Mouse (Mus musculus) hindbrain, embryonic 13.5 days (tissue): ENCODE data around the gene Maml2. TPM values are rescaled to one million over a fixed set of nuclear protein-coding genes. Genes with fewer than 3 reads are reported as not detected.
A peak's percentile ranks its signal among the peaks of the same experiment; 100 is the strongest.

ENCODE experiments used
- ATAC-seq: fragments of 200-750 bp; cut with Nextera tagmentation; 2 replicates; pipeline ENCODE4 v1.8.0; 2017; ENCODE audit warnings: moderate TSS enrichment; ENCODE audit not compliant: low FRiP score
- H3K27ac ChIP-seq: fragments of 300-500 bp; sonication (generic); 2 replicates; pipeline ENCODE4 v1.5.1; 2015; ENCODE audit warnings: inconsistent platforms, mild to moderate bottlenecking, moderate library complexity
- H3K27me3 ChIP-seq: fragments of 300-500 bp; sonication (generic); 2 replicates; pipeline ENCODE4 v1.6.1; 2015; ENCODE audit warnings: mild to moderate bottlenecking, inconsistent platforms
- H3K36me3 ChIP-seq: fragments of 300-500 bp; sonication (generic); 2 replicates; pipeline ENCODE4 v1.6.1; 2015; ENCODE audit warnings: mild to moderate bottlenecking, inconsistent platforms
- H3K4me1 ChIP-seq: fragments of 300-500 bp; sonication (generic); replicated peaks from 2 replicates; pipeline ENCODE4 v1.6.1; 2015; ENCODE audit warnings: inconsistent platforms
- H3K4me2 ChIP-seq: fragments of 300-500 bp; sonication (generic); 2 replicates; pipeline ENCODE4 v1.6.1; 2015; ENCODE audit warnings: inconsistent platforms, mild to moderate bottlenecking, moderate library complexity
- H3K4me3 ChIP-seq: fragments of 300-500 bp; sonication (generic); 2 replicates; pipeline ENCODE4 v1.5.1; 2015; ENCODE audit warnings: mild to moderate bottlenecking, inconsistent platforms
- H3K9ac ChIP-seq: fragments of 300-500 bp; sonication (generic); 2 replicates; pipeline ENCODE4 v1.6.1; 2015; ENCODE audit warnings: mild to moderate bottlenecking, inconsistent platforms
- H3K9me3 ChIP-seq: fragments of 300-500 bp; sonication (generic); 2 replicates; pipeline ENCODE4 v1.6.1; 2016; ENCODE audit warnings: inconsistent platforms
- WGBS: fragments of 180-500 bp; shearing (Covaris S2); methylation state at CpG from one replicate; pipeline ENCODE4 v1.1.7; 2015; 5-methylcytosine and 5-hydroxymethylcytosine counted together
- polyA plus RNA-seq: library from polyadenylated mRNA; unstranded; fragments of >200 nt; fragmentation: Nextera tagmentation; extraction: Ambion mirVana; gene quantifications from 2 replicates; pipeline ENCODE4 v1.2.1, GENCODE M21; 2015

The Maml2 gene
- polyA plus RNA-seq, 1 experiment from 2014 or later, result 11.4 TPM

DNA sequence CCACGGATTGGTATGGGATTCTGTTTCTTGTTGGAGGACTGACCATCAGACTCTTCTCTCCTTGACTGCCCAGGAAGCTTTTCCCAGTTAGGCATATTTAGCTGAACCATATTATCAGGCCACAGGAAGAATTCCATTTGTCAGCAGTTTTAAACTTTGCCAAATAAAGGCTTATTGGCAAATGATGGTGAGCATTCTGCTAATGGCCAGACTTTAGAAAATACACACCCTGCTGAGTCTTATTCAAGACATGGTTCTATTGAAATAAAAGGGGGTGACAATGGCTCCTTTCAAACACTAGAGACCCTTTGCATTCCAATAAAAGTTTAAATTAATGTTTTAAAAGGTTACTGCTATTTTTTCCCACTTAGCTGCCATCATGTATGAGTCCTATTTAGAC, 279.4 kb downstream of the Maml2 start:
- Histone ChIP-seq H3K4me2 (no peak overlapping the region), H3K9me3 (no peaks in the 10 kb centered on the region), H3K9ac (no peak overlapping the region), H3K27ac (no peak overlapping the region), H3K36me3 (no peaks in the 10 kb centered on the region), H3K4me3 (no peak overlapping the region), H3K27me3 (no peaks in the 10 kb centered on the region), H3K4me1 (peaks cover 10% of the 10 kb centered on the region; the same call in 1 of the 2 replicates)
- ATAC-seq, result no peak
- WGBS, result 72% methylated on average over 1 of the region's 1 CpGs

DNA sequence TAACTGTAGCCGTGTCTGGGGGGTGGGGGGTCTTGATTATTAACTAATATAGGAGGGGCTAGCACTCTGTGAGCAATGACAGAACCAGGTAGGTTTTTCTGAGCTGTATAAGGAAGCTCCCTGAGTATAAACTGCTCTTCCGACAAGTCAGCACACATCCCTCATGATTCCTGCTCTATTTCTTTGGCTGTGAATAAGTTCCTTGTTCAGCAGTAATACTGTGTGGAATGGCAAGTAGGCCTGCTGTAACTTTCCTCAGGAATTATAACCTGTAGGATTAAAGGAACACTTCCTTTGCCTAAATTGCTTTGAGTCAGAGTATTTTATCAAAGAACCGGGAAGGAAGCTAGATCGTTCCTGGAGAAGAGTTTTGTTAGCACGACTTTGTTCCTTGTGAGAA, 283.4 kb downstream of the Maml2 start:
- Histone ChIP-seq H3K4me1 (peaks cover 17% of the 10 kb centered on the region; the same call in 1 of the 2 replicates), H3K27ac (no peak overlapping the region), H3K4me3 (no peak overlapping the region), H3K4me2 (no peak overlapping the region), H3K9me3 (no peaks in the 10 kb centered on the region), H3K27me3 (no peaks in the 10 kb centered on the region), H3K36me3 (no peaks in the 10 kb centered on the region), H3K9ac (no peak overlapping the region)
- 88% methylated on average over 5 of the region's 5 CpGs for WGBS
- ATAC-seq, result no peak

DNA sequence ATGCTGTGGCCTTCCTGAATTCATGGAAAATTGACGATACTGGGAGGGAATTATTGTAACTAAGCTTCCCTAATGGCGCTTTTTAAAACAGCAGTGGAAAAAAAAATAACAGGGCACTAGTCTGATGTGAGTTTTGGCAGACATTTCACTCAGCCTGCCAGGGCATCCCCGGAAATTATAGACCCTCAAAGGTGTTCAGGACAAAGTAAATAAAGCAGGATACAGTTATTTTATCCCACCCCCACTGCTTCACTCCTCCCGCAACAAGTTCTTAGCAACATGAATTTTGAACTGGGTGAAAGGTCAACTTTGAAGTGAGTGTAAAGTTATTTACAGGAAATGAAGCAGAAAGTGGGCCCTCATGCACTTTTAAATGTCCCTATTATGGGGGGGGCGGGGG, 286.2 kb downstream of the Maml2 start:
- Histone ChIP-seq H3K36me3 (no peaks in the 10 kb centered on the region), H3K27ac (no peak overlapping the region), H3K27me3 (no peaks in the 10 kb centered on the region), H3K4me3 (no peak overlapping the region), H3K9ac (no peak overlapping the region), H3K9me3 (no peaks in the 10 kb centered on the region), H3K4me1 (peaks cover 29% of the 10 kb centered on the region), H3K4me2 (no peak overlapping the region)
- 54% methylated on average over 5 of the region's 5 CpGs for WGBS
- no peak for ATAC-seq

DNA sequence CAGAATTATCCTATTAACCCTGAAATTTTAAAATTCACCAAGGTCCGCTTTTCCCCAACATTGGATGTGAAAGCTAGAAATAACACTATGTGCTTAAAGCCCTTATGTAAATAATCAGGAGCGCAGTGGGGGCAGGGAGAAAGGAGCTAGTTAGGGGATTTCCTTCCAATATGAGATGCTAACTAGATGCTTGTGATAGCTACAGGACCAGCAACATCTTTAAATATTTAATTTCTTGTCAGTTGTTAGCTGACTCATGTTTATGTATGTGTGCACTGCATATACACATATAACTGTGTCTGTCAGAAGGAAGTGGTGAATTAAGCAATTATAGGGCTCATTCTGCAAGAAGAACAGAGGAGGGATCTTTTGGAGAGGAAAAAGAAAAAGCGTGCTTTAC, 286.7 kb downstream of the Maml2 start:
- Histone ChIP-seq H3K36me3 (no peaks in the 10 kb centered on the region), H3K27ac (no peak overlapping the region), H3K9ac (no peak overlapping the region), H3K9me3 (no peaks in the 10 kb centered on the region), H3K27me3 (no peaks in the 10 kb centered on the region), H3K4me2 (no peak overlapping the region), H3K4me3 (no peak overlapping the region), H3K4me1 (peaks cover 29% of the 10 kb centered on the region)
- WGBS, result 81% methylated on average over 3 of the region's 3 CpGs
- ATAC-seq, result no peak

DNA sequence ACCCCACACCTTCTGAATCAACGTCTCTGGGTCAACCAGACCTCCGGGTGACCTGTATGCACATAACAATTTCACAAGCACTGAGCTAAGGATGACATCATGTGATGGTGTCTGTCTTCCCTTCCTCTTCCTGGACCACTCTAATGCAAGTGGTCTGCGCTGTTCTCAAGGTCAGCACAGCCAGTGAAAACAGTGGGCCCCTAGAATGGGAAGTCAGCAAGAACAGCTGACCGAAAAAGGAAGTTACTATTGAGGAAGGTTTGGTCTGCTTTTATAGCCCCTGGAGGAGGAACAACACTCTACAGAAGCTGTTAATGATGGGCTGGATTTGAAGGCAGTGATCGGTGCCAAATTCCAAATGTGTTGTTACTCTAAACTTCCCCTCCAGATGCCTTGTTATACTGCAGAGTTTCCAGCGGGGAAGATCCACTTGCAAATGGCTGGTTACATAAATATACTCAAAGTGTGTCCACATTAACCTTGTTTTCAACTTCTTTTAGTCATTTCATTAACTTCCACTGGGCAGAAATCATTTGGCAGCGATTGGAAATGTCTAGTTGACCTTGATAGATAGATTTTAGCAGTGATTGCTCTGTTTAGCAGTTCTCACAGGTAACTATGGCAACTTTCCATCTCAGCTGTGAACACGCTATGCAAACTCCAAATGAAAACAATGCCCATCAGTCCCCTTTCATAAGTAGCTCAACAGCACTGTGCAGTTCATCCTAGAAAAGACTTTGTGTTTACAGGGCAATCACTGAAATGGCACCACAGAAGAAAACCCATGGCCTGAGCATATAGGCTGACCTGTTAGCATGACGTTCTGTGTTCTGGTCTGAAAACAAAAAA, 289.6 kb downstream of the Maml2 start:
- Histone ChIP-seq H3K27me3 (no peaks in the 10 kb centered on the region), H3K4me2 (no peak overlapping the region), H3K9ac (no peak overlapping the region), H3K9me3 (no peaks in the 10 kb centered on the region), H3K4me3 (no peak overlapping the region), H3K4me1 (peaks cover 28% of the 10 kb centered on the region), H3K27ac (0 out of 2 replicates have a peak overlapping the region, but pooled peaks have one; percentile 8), H3K36me3 (no peaks in the 10 kb centered on the region)
- ATAC-seq, result 0 out of 2 replicates have a peak, but pooled peaks have one; percentile 21
- 61% methylated on average over 9 of the region's 9 CpGs for WGBS

DNA sequence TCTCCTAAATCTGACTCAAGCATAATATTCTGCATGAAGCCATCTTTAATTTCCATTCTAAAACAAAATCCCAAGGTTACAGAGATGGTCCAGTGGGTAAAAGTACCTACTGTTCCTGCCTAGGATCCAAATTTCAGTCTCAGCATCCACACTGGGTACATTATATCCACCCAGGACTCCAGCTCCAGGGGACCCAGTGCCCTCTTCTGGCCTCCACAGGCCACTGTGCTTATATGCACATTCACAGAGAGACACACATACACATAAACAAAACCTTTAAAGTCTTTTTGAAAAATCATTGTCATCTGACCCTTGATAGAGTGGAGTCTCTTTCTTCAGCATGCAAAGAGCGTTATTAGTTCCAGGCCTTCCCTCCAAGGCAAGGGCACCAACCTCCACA, 291.0 kb downstream of the Maml2 start:
- ATAC-seq, result no peak
- Histone ChIP-seq H3K4me1 (peaks cover 26% of the 10 kb centered on the region), H3K4me2 (no peak overlapping the region), H3K9me3 (no peaks in the 10 kb centered on the region), H3K27ac (no peak overlapping the region), H3K9ac (no peak overlapping the region), H3K36me3 (no peaks in the 10 kb centered on the region), H3K4me3 (no peak overlapping the region), H3K27me3 (no peaks in the 10 kb centered on the region)
- 97% methylated on average over 1 of the region's 1 CpGs for WGBS

DNA sequence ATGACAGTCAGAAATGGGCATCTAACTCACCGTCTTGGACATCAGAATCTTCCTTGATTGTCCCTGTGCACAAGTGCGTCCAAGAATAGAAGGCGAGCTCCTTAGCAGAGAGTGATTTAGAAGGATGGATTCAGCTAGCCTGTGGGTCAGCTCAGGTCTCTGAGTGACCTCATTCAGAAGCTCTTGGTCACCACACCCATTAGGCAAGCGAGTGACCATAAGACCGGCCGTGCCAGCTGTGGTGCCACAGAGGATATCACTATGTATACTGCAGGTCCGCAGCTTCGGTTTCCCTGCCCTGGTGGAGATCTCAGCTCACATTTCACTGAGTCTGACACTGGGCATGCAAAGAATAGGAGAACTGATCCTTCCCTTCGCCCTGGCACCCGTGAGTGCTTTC, 294.9 kb downstream of the Maml2 start:
- Histone ChIP-seq H3K27me3 (no peaks in the 10 kb centered on the region), H3K4me1 (peaks cover 11% of the 10 kb centered on the region; the same call in 1 of the 2 replicates), H3K27ac (no peak overlapping the region), H3K9ac (no peak overlapping the region), H3K4me3 (no peak overlapping the region), H3K4me2 (no peak overlapping the region), H3K36me3 (no peaks in the 10 kb centered on the region), H3K9me3 (no peaks in the 10 kb centered on the region)
- WGBS, result 87% methylated on average over 10 of the region's 10 CpGs
- ATAC-seq, result no peak

DNA sequence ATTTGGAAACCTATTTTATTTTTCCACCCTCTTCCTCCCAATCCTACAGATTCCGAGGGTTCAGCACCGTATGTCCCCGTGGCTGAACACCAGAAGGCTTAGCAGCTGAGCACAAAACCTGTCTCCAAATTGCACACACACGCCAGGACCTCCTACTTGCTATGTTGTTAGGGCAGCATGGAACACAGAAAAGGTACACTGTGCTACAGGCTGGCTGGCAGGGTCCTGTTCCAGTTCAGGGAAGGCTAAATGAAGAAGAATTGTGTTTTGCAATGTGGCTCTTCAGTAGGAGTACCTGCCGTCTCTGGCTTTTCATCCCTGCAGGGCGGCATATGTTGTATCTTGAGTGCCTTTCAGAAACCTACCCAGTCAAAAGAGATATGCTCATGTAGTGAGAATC, 300.0 kb downstream of the Maml2 start:
- H3K36me3 ChIP-seq, result no peaks in the 10 kb centered on the region
- peaks cover 5% of the 10 kb centered on the region; the same call in 1 of the 2 replicates for H3K4me1 ChIP-seq
- no peak overlapping the region for H3K27ac ChIP-seq
- H3K9me3 ChIP-seq, result no peaks in the 10 kb centered on the region
- ATAC-seq, result no peak
- no peak overlapping the region for H3K4me3 ChIP-seq
- no peak overlapping the region for H3K9ac ChIP-seq
- WGBS, result 85% methylated on average over 6 of the region's 6 CpGs
- H3K27me3 ChIP-seq, result no peaks in the 10 kb centered on the region
- H3K4me2 ChIP-seq, result no peak overlapping the region

DNA sequence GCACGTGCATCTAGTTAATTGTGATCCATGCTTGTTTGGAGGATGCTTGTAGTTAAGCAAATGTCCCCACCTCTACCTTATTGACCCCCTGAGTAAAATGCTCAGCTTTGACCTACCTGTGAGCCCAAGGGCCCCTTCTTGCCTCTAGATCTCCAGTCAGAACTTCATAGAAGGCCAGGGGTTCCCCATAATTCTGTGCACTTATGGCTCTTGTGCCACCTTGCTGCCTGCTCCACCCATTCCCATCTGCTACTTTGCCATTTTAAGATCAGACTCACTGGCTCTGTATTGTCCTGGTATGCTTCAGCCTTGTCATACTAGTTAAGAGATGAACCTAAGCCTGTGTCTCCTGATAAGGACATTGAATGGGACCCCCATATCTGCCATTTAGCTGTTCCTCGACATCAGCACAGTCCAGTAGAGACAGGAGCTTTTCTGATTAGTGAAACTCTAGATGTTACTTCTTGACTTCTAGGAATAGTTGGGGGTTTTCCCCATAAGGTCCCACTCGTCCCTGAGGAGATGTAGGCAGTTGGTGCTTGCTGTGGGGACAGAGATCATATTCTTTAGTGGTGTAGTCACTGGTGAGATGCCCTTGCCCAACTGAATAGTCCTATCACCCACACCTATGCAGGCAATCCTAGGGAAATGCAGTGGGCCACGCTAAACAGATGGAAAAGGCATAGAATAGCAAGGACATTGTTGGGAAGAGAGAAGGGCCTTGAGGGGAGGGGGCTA, 301.0 kb downstream of the Maml2 start:
- ATAC-seq, result no peak
- no peaks in the 10 kb centered on the region for H3K36me3 ChIP-seq

DNA sequence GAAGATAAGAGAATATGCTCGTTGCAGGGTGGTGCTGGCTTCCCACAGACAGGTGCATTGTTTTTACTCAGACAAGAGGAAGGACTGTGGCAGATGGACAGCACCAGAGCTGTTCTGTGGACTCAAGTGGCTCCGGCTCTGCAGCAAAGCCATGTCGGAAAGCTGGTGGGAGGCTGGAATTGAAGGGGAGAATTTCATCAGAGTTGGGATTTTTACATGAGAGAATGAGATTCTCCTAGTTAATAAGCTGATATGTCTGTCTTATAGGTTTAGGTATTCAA, 301.5 kb downstream of the Maml2 start:
- no peak for ATAC-seq
- H3K4me3 ChIP-seq, result no peak overlapping the region
- H3K9me3 ChIP-seq, result no peaks in the 10 kb centered on the region
- H3K27me3 ChIP-seq, result no peaks in the 10 kb centered on the region
- H3K4me2 ChIP-seq, result no peak overlapping the region
- no peaks in the 10 kb centered on the region; the same call in 1 of the 2 replicates for H3K4me1 ChIP-seq
- H3K27ac ChIP-seq, result no peak overlapping the region
- H3K36me3 ChIP-seq, result no peaks in the 10 kb centered on the region
- no peak overlapping the region for H3K9ac ChIP-seq
- 73% methylated on average over 3 of the region's 3 CpGs for WGBS

More for the DNA sequence above, 301.0 kb downstream of the Maml2 start:
- Histone ChIP-seq H3K4me3 (no peak overlapping the region), H3K4me2 (no peak overlapping the region), H3K27me3 (no peaks in the 10 kb centered on the region), H3K9me3 (no peaks in the 10 kb centered on the region), H3K27ac (no peak overlapping the region), H3K4me1 (peaks cover 5% of the 10 kb centered on the region; the same call in 1 of the 2 replicates), H3K9ac (no peak overlapping the region)
- WGBS, result 83% methylated on average over 4 of the region's 4 CpGs

DNA sequence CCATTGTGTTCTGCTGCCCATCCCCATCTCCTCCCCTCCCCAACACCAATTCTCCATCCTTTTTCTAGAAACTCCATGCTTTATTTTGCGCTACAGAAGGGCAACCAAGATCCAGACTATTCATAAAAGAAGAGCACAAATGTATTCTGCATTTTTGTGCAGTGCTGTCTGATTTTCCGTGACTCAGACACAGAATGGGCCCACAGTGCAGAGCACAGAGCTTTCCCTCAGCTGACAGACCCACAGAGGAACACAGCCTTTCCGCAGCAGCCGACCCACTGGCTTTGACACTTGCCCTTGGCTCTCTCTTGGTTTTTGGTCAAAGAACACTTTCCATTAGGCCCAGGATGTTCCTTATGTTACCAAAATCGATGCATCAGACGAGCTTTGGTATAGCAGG, 302.0 kb downstream of the Maml2 start:
- Histone ChIP-seq H3K4me2 (no peak overlapping the region), H3K4me3 (no peak overlapping the region), H3K36me3 (no peaks in the 10 kb centered on the region), H3K27ac (no peak overlapping the region), H3K9ac (no peak overlapping the region), H3K27me3 (no peaks in the 10 kb centered on the region), H3K4me1 (no peaks in the 10 kb centered on the region; the same call in 1 of the 2 replicates), H3K9me3 (no peaks in the 10 kb centered on the region)
- WGBS, result 91% methylated on average over 6 of the region's 6 CpGs
- ATAC-seq, result no peak

DNA sequence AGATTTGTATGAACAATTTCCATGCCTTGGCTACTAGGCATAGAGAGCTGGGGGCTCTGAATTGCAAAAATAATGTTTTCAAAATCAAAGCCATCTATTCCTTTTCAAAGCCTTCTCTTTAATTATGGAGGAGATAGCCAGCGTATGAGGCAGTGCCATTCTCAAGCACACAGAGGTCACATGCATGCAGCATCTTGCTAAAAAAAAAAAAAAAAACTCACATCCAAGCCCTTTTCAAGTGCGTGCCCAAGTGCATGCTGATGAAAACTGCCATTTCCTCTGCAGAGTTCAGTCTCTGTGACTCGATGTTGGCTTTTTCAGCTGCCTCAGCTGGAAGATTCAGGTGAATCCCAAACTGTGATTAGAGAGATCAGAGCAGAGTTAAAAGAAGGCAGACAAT, 304.0 kb downstream of the Maml2 start:
- Histone ChIP-seq H3K27ac (no peak overlapping the region), H3K4me3 (no peak overlapping the region)
- WGBS, result 79% methylated on average over 3 of the region's 3 CpGs

More for the DNA sequence above, 304.0 kb downstream of the Maml2 start:
- ATAC-seq, result no peak
- Histone ChIP-seq H3K36me3 (no peaks in the 10 kb centered on the region), H3K4me2 (no peak overlapping the region), H3K9me3 (no peaks in the 10 kb centered on the region), H3K9ac (no peak overlapping the region), H3K27me3 (no peaks in the 10 kb centered on the region), H3K4me1 (no peaks in the 10 kb centered on the region)
